Mouse (Mus musculus) liver, adult 2 months (tissue): ENCODE measurements around the gene Zfp804a.

Experiments
- CTCF ChIP-seq: fragments of 200-500 bp; IDR thresholded peaks from 2 replicates; pipeline ENCODE4 v1.5.1; 2011; ENCODE audit warnings: low read depth, low read length, control low read depth
- POLR2A ChIP-seq: fragments of 200-500 bp; IDR thresholded peaks from 2 replicates; pipeline ENCODE4 v1.6.1; 2011; ENCODE audit warnings: low read length, control low read depth; ENCODE audit not compliant: insufficient read depth; ENCODE audit errors: extremely low read depth

- no peak for TF ChIP-seq POLR2A
- no peak for TF ChIP-seq CTCF
Observed at GRCm38 (mm10) chr2:82067912-82068311, 14.9 kb downstream of the Zfp804a start.
